Mouse (Mus musculus) adrenal gland (tissue): ENCODE results near the gene Rbm44.

Source experiments
- intact Hi-C: fragments of 180-260 bp; cut with DNase I; formaldehyde crosslinking; loops from one replicate; pipeline ENCODE4 v1.15.1; 2025

The Rbm44 gene

GRCm38 (mm10) chr1:91207334-91208074, 62.6 kb downstream of the Rbm44 start:
- intact Hi-C loops: no loop called here

DNA sequence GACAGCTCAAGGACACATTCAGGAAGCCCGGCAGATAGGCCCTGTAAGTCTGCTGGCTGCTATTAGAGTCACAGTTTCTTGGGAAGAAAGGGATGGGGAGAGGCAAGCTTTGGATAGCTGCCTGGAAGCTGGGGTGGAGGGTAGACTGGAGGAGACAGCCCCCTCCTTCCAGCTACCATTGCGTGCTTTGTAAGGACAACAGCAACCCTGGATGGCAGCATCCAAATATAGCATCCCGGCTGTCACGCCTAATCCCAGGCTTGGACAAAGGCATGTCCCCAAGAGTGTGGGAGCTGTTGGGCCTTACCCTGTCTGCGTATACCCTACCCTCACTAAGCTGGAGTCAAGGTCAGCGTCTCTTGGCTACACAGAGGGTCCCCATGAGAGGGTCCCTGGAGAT, 64.5 kb downstream of the Rbm44 start:
- intact Hi-C loops: no loop called here

DNA sequence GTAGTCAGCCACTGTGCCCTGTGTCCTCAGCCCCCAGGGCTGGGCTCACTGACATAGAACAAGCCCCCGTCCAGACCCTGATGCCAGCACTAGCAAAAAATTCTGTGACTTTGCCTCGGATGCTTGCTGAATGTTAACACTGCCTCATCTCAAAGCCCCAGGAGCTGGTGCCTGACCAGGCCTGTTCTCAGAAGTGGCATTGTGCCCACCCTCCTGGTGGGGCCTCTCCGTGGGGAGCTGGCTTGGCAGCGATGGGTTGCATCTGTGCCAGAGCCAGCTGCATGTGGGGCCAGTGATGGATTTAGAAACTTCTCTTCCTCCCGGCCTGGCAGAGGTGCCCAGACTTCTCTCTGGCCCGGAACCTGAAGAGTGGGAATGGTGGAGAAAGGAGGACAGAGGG, 64.9 kb downstream of the Rbm44 start:
- intact Hi-C loops: loop anchor here (5.0 kb wide), 1 partner anchor 237 kb away; no protein-coding TSS in a partner anchor

GRCm38 (mm10) chr1:91211099-91211498, 66.2 kb downstream of the Rbm44 start:
- intact Hi-C loops: loop anchor here (5.0 kb wide), 1 partner anchor 239 kb away; no protein-coding TSS in a partner anchor

DNA sequence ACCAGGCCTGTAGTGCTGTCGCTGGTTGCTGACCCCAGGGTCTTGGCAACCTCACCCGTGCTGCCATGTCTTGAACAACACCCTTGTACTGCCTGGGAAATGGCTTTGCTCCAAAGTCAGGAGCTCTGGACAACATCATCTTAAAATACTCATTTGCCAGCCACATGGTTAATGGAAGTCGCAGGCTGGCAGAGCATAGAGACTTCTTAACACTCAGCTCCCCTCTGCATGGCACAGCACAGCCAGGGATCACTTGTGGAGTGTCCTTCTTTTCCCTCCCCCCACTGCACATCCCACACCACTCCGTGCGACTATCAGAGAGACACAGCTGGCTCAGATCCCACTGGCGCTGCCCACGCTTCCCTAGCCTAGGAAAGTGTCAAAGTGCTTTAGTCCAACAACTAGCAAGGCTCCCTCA, 66.7 kb downstream of the Rbm44 start:
- intact Hi-C loops: loop anchor here (5.0 kb wide), 1 partner anchor 239 kb away; no protein-coding TSS in a partner anchor

- intact Hi-C loops: no loop called here
Observed at GRCm38 (mm10) chr1:91215264-91215663, 70.4 kb downstream of the Rbm44 start.

DNA sequence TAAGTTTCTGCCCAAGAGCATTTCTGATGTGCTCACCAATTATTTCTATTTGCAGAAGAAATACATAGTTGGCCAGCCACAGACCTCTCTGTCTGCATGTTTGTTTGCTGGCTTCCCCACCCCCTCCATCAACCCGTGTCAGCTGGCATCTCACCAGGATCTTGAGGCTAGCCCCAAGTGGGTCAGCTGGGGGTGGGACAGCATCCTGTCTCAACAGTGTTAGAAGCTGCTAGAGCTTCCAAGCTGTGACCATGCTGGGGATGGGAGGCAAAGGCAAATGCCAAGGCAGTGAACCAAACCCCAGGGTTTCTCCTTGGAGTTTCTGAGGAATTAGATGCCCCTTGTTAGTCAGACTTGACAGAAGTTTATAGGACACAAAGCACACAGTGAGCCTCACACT, 71.1 kb downstream of the Rbm44 start:
- intact Hi-C loops: no loop called here

- intact Hi-C loops: no loop called here
Observed at GRCm38 (mm10) chr1:91216504-91217267, 71.8 kb downstream of the Rbm44 start.

DNA sequence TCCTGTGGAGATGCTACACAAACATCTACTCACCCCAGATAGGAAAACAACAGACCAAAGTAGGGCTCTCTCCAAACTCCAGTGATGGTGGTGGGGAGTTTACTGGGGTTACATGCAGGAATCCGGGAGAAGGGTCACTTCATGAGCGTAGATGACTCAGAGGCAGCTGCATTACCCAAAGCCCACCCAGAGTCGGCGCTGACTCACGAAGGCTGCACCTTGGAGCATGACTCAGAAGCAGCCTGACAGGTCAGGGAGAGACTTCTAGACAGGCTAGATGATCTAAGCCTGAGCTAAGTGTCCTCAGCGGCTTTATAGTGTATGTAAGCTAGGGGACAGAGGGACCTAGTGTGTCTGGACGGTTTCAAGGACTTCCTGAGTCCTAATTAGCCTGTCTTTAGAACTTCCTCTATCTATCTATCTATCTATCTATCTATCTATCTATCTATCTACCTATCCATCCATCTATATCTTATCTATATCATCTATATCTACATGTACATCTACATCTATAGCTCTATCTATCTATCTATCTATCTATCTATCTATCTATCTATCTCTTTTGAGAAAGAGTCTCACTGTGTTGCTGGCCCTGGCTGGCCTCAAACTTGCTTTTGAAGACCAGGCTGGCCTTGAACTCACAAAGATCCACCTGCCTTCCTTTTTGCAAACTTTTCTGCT, 74.9 kb downstream of the Rbm44 start:
- intact Hi-C loops: no loop called here

- intact Hi-C loops: no loop called here
Observed at GRCm38 (mm10) chr1:91220322-91220672, 75.4 kb downstream of the Rbm44 start.
